Mouse (Mus musculus) liver, postnatal 0 days (tissue): ENCODE data around the gene Krtap4-1. TPM values are rescaled to one million over a fixed set of nuclear protein-coding genes. Genes with fewer than 3 reads are reported as not detected.

Source experiments
- ATAC-seq: fragments of 200-750 bp; cut with Nextera tagmentation; 2 replicates; pipeline ENCODE4 v1.8.0; 2017; ENCODE audit warnings: mild to moderate bottlenecking, moderate library complexity
- DNase-seq: peaks from one replicate; pipeline ENCODE4 v3.0.0-alpha.2; 2016
- H3K27ac ChIP-seq: fragments of 300-500 bp; sonication (generic); 2 replicates; pipeline ENCODE4 v1.5.1; 2014; ENCODE audit warnings: antibody characterized with exemption, moderate library complexity, mild to moderate bottlenecking, low read depth
- H3K27me3 ChIP-seq: fragments of 300-500 bp; sonication (generic); 2 replicates; pipeline ENCODE4 v1.6.1; 2014; ENCODE audit warnings: low read length, control low read depth, mixed read lengths; ENCODE audit not compliant: insufficient read depth
- H3K36me3 ChIP-seq: fragments of 300-500 bp; sonication (generic); replicated peaks from 2 replicates; pipeline ENCODE4 v1.6.1; 2014; ENCODE audit warnings: mild to moderate bottlenecking, control low read depth, low read length, moderate library complexity, mixed read lengths; ENCODE audit not compliant: insufficient read depth
- H3K4me1 ChIP-seq: fragments of 300-500 bp; sonication (generic); 2 replicates; pipeline ENCODE4 v1.6.1; 2014; ENCODE audit warnings: antibody characterized with exemption, mild to moderate bottlenecking, control low read depth; ENCODE audit not compliant: insufficient read depth
- H3K4me2 ChIP-seq: fragments of 300-500 bp; sonication (generic); 2 replicates; pipeline ENCODE4 v1.6.1; 2014; ENCODE audit warnings: low read depth, mild to moderate bottlenecking, low read length, moderate library complexity, mixed read lengths
- H3K4me3 ChIP-seq: fragments of 300-500 bp; sonication (generic); 2 replicates; pipeline ENCODE4 v1.5.1; 2014; ENCODE audit warnings: low read depth, low read length
- H3K9ac ChIP-seq: fragments of 300-500 bp; sonication (generic); replicated peaks from 2 replicates; pipeline ENCODE4 v1.6.1; 2014; ENCODE audit warnings: mild to moderate bottlenecking, moderate library complexity
- H3K9me3 ChIP-seq: fragments of 300-500 bp; sonication (generic); 2 replicates; pipeline ENCODE4 v1.6.1; 2016; ENCODE audit warnings: mild to moderate bottlenecking, control low read depth, low read length, mixed read lengths
- CTCF ChIP-seq: sonication (generic); IDR thresholded peaks from 2 replicates; pipeline ENCODE4 v1.5.1; 2016; ENCODE audit warnings: antibody characterized with exemption, low read depth
- EP300 ChIP-seq: IDR thresholded peaks from 2 replicates; pipeline ENCODE4 v1.6.1; 2016; ENCODE audit warnings: antibody characterized with exemption, low read depth, mild to moderate bottlenecking
- WGBS: fragments of 180-500 bp; shearing (Covaris S2); extraction: QIAGEN DNeasy Blood & Tissue Kit; methylation state at CpG from one replicate; pipeline ENCODE4 v1.1.7; 2014; ENCODE audit not compliant: insufficient replicate concordance; 5-methylcytosine and 5-hydroxymethylcytosine counted together
- polyA plus RNA-seq: library from polyadenylated mRNA; unstranded; fragments of >200 nt; fragmentation: Nextera tagmentation; extraction: Ambion mirVana; gene quantifications from 2 replicates; pipeline ENCODE4 v1.2.1, GENCODE M21; 2015

Krtap4-1 gene
- polyA plus RNA-seq, 1 experiment from 2014 or later: not detected

DNA sequence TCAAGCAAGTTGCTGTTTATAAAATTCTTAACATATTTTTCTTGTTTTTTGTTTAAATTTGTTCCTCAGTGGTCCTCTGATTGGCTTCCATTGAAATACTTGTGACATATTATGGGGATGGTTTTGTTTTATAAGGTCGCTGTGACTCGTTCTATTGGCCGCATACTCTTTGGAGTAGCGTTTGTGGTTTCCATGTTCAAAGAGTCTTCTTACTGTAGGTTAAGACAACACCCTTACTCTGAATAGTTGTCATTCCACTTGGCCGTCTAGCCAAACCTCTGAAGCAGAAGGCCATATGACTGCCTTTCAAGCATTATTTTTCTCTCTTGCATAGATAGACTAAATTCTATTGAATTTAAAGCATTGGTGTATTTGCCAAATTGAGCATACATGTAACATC is 47.0 kb downstream of the Krtap4-1 start:
- 78% methylated on average over 5 of the region's 5 CpGs for WGBS
- Histone ChIP-seq H3K36me3 (no peaks in the 10 kb centered on the region), H3K27me3 (no peaks in the 10 kb centered on the region), H3K4me3 (no peak overlapping the region), H3K27ac (no peak overlapping the region), H3K9me3 (no peaks in the 10 kb centered on the region), H3K9ac (no peak overlapping the region), H3K4me2 (no peak overlapping the region), H3K4me1 (no peaks in the 10 kb centered on the region)
- TF ChIP-seq CTCF (no peak), EP300 (no peak)
- DNase-seq: no peak
- no peak for ATAC-seq

DNA sequence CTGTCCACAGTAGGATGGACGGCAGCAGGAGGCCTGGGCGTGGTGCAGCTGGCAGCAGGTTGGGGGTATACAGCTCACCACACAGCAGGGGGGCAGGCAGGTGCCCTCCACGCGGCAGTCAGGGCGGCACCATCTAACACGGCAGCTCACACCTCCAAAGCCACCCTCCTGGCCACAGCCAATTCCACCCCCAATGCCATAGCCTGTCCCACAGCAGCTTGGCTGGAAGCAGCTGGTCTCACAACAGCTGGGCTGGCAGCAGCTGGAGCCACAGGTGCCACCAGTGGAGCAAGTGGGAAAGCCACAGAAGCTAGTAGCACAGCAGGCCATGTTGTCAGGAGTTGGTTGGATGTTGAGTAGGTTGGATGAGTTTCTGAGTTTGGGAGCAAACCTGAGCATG is 47.4 kb downstream of the Krtap4-1 start, which contains the start of gene Krtap1-5:
Krtap1-5 (minus strand) TSS at position 381 of the 400 bp plus-strand sequence.
- 81% methylated on average over 6 of the region's 6 CpGs for WGBS
- no peaks in the 10 kb centered on the region for H3K27me3 ChIP-seq
- H3K4me1 ChIP-seq: no peaks in the 10 kb centered on the region
- H3K4me2 ChIP-seq: no peak within 1 kb of the TSS
- no peak within 1 kb of the TSS for H3K4me3 ChIP-seq
- TF ChIP-seq EP300 (no peak), CTCF (no peak)
- H3K9me3 ChIP-seq: no peaks in the 10 kb centered on the region
- H3K9ac ChIP-seq: no peak within 1 kb of the TSS
- no peaks in the 10 kb centered on the region for H3K36me3 ChIP-seq
- no peak for ATAC-seq
- DNase-seq: no peak
- no peak within 1 kb of the TSS for H3K27ac ChIP-seq

Other genes with a start within 250 kb of the Krtap4-1 start
- 6.3 and 7.0 TPM in 2 replicates for gene Krt10, start 238.9 kb downstream of the Krtap4-1 start, polyA plus RNA-seq
- not detected in 2 replicates for gene Krt12, start 206.0 kb downstream of the Krtap4-1 start, polyA plus RNA-seq
- gene Krt20, start 190.1 kb downstream of the Krtap4-1 start, polyA plus RNA-seq: 13.3 and 14.5 TPM in 2 replicates
- 15.7 and 16.5 TPM in 2 replicates for gene Krt23, start 135.1 kb downstream of the Krtap4-1 start, polyA plus RNA-seq
- gene Krt39, start 106.9 kb downstream of the Krtap4-1 start, polyA plus RNA-seq: not detected in 2 replicates
- gene Krt40, start 85.1 kb downstream of the Krtap4-1 start, polyA plus RNA-seq: not detected in 2 replicates
- not detected in 2 replicates for gene Krtap3-3, start 77.4 kb downstream of the Krtap4-1 start, polyA plus RNA-seq
- gene Krtap3-2, start 71.4 kb downstream of the Krtap4-1 start, polyA plus RNA-seq: not detected in 2 replicates
- not detected in 2 replicates for gene Gm11939, start 68.8 kb downstream of the Krtap4-1 start, polyA plus RNA-seq
- gene Krtap3-1, start 61.6 kb downstream of the Krtap4-1 start, polyA plus RNA-seq: not detected in 2 replicates
- not detected in 2 replicates for gene Krtap1-5, start 47.2 kb downstream of the Krtap4-1 start, polyA plus RNA-seq
- not detected in 2 replicates for gene Krtap1-4, start 44.6 kb downstream of the Krtap4-1 start, polyA plus RNA-seq
- gene Krtap1-3, start 36.9 kb downstream of the Krtap4-1 start, polyA plus RNA-seq: not detected in 2 replicates
- not detected in 2 replicates for gene Krtap9-3, start 30.1 kb downstream of the Krtap4-1 start, polyA plus RNA-seq
- not detected in 2 replicates for gene Gm11938, start 24.9 kb downstream of the Krtap4-1 start, polyA plus RNA-seq
- gene Gm11937, start 18.0 kb downstream of the Krtap4-1 start, polyA plus RNA-seq: not detected in 2 replicates
- gene Krtap2-4, start 13.4 kb downstream of the Krtap4-1 start, polyA plus RNA-seq: not detected in 2 replicates
- gene Gm11562, start 7.8 kb downstream of the Krtap4-1 start, polyA plus RNA-seq: not detected in 2 replicates
- gene Krtap4-2, start 6.8 kb upstream of the Krtap4-1 start, polyA plus RNA-seq: not detected in 2 replicates
- gene Krtap4-7, start 15.9 kb upstream of the Krtap4-1 start, polyA plus RNA-seq: not detected in 2 replicates
- not detected in 2 replicates for gene Gm11555, start 22.0 kb upstream of the Krtap4-1 start, polyA plus RNA-seq
- gene Gm11563, start 30.7 kb upstream of the Krtap4-1 start, polyA plus RNA-seq: not detected in 2 replicates
- not detected in 2 replicates for gene Krtap4-6, start 37.7 kb upstream of the Krtap4-1 start, polyA plus RNA-seq
- gene Gm14190, start 62.5 kb upstream of the Krtap4-1 start, polyA plus RNA-seq: not detected in 2 replicates
- not detected in 2 replicates for gene Gm14180, start 106.1 kb upstream of the Krtap4-1 start, polyA plus RNA-seq
- not detected in 2 replicates for gene Gm11595, start 144.7 kb upstream of the Krtap4-1 start, polyA plus RNA-seq
- gene Krtap4-8, start 152.5 kb upstream of the Krtap4-1 start, polyA plus RNA-seq: not detected in 2 replicates
- gene Krtap4-9, start 157.0 kb upstream of the Krtap4-1 start, polyA plus RNA-seq: not detected in 2 replicates
- gene Gm11596, start 165.2 kb upstream of the Krtap4-1 start, polyA plus RNA-seq: not detected in 2 replicates
- gene Gm11569, start 170.7 kb upstream of the Krtap4-1 start, polyA plus RNA-seq: not detected in 2 replicates
- not detected in 2 replicates for gene Gm11554, start 176.2 kb upstream of the Krtap4-1 start, polyA plus RNA-seq
- gene Krtap4-13, start 181.7 kb upstream of the Krtap4-1 start, polyA plus RNA-seq: not detected in 2 replicates
- gene Gm11564, start 187.4 kb upstream of the Krtap4-1 start, polyA plus RNA-seq: not detected in 2 replicates
- not detected in 2 replicates for gene 2300003K06Rik, start 209.8 kb upstream of the Krtap4-1 start, polyA plus RNA-seq
- gene Krtap4-16, start 223.4 kb upstream of the Krtap4-1 start, polyA plus RNA-seq: not detected in 2 replicates
- gene Gm11568, start 229.7 kb upstream of the Krtap4-1 start, polyA plus RNA-seq: not detected in 2 replicates
- not detected in 2 replicates for gene Gm11559, start 236.2 kb upstream of the Krtap4-1 start, polyA plus RNA-seq
- not detected in 2 replicates for gene Krtap9-1, start 245.2 kb upstream of the Krtap4-1 start, polyA plus RNA-seq